ENCODE assay signal across 10 mouse cellular contexts in genomic region chr15:88618008-88618773, GRCm38 (mm10). TPM values are rescaled to one million over a fixed set of nuclear protein-coding genes. Genes with fewer than 3 reads are reported as not detected.
DNase-seq lines count a peak whose midpoint lies in the region; ATAC-seq and TF ChIP-seq lines count a peak whose summit lies in the region.
"Had no signal": no experiment of that assay in that cellular context is flagged by ENCODE, and none has a peak within 500 bp of the region (broad histone marks: within the 10 kb centered on the region; RNA-seq: fewer than 3 reads in every experiment).

No protein-coding gene starts in this region.

- intact Hi-C loops in gastrocnemius, adult 2 months (cut with DNase I): no loop called here
- intact Hi-C loops in left cerebral cortex, postnatal 25 days (cut with DNase I): no loop called here

- TF ChIP-seq POLR2A in testis, adult 2 months (IDR thresholded peaks at IDR 0.05; ENCODE audit: control insufficient read depth, low read depth, low read length): no peak

- no peak overlapping the region for H3K4me2 ChIP-seq in forebrain, postnatal 0 days (ENCODE audit: low read depth)
- H3K4me2 ChIP-seq: liver, embryonic 15.5 days had no signal

- no peak for DNase-seq in gastrocnemius, adult 2 months
- DNase-seq in gastrocnemius, adult 8-10 months (ENCODE audit: low spot score in 2 of 2): no peak
- peak; percentile 4 for DNase-seq in 3T3-L1 (ENCODE audit: low read depth, low spot score)
- peak; percentile 89 for DNase-seq in cerebellum, adult 11-12 months
- peak; percentile 36 for DNase-seq in forebrain, postnatal 0 days
- peak; percentile 24 to 56 for DNase-seq in left cerebral cortex, postnatal 25 days (ENCODE audit: low spot score in 2 of 2)

- H3K9ac ChIP-seq in forebrain, postnatal 0 days: no peak overlapping the region
- H3K9ac ChIP-seq: liver, embryonic 15.5 days had no signal

- H3K27me3 ChIP-seq in forebrain, postnatal 0 days (ENCODE audit: insufficient read depth, low read length): no peaks in the 10 kb centered on the region
- no peaks in the 10 kb centered on the region for H3K27me3 ChIP-seq in testis, adult 2 months (ENCODE audit: control insufficient read depth, insufficient read depth, low read length)
- H3K27me3 ChIP-seq: liver, embryonic 15.5 days had no signal

- H3K9me3 ChIP-seq in forebrain, postnatal 0 days (ENCODE audit: low read length): no peaks in the 10 kb centered on the region
- H3K9me3 ChIP-seq: liver, embryonic 15.5 days had no signal

- H3K4me1 ChIP-seq in forebrain, postnatal 0 days (ENCODE audit: insufficient read depth): no peaks in the 10 kb centered on the region
- peaks cover 4% of the 10 kb centered on the region; the same call in 1 of the 2 replicates for H3K4me1 ChIP-seq in testis, adult 2 months (ENCODE audit: control insufficient read depth, insufficient read depth, low read length)
- H3K4me1 ChIP-seq: liver, embryonic 15.5 days had no signal

- ATAC-seq in forebrain, postnatal 0 days: no peak
- no peak for ATAC-seq in megakaryocyte-erythroid progenitor cell, adult 5-6 weeks (replicated peaks; ENCODE audit: low FRiP score, low TSS enrichment, poor library complexity, severe bottlenecking)

- peak; percentile 36 for TF ChIP-seq CTCF in gastrocnemius, adult 2 months (IDR thresholded peaks at IDR 0.05)
- TF ChIP-seq CTCF in forebrain, postnatal 0 days (IDR thresholded peaks at IDR 0.05; ENCODE audit: low read depth): peak; percentile 43
- TF ChIP-seq CTCF in testis, adult 2 months (IDR thresholded peaks at IDR 0.05; ENCODE audit: control insufficient read depth, insufficient read depth, insufficient replicate concordance, low read depth, low read length): peak; percentile 56; the same call in 1 of the 2 replicates

- WGBS in forebrain, postnatal 0 days: 28% methylated on average over 17 of the region's 17 CpGs

- no peak overlapping the region for H3K27ac ChIP-seq in gastrocnemius, adult 2 months
- H3K27ac ChIP-seq in forebrain, postnatal 0 days (ENCODE audit: low read depth, low read length): no peak overlapping the region
- H3K27ac ChIP-seq in testis, adult 2 months (ENCODE audit: control insufficient read depth, insufficient read depth, low read depth, low read length): no peak overlapping the region
- H3K27ac ChIP-seq: liver, embryonic 15.5 days had no signal

- H3K4me3 ChIP-seq in gastrocnemius, adult 2 months: no peak overlapping the region
- H3K4me3 ChIP-seq in forebrain, postnatal 0 days (ENCODE audit: low read depth, low read length): no peak overlapping the region
- no peak overlapping the region for H3K4me3 ChIP-seq in testis, adult 2 months (ENCODE audit: control insufficient read depth, low read depth, low read length)
- H3K4me3 ChIP-seq: liver, embryonic 15.5 days had no signal

- H3K36me3 ChIP-seq in forebrain, postnatal 0 days (ENCODE audit: insufficient read depth): no peaks in the 10 kb centered on the region
- H3K36me3 ChIP-seq in testis, adult 2 months (ENCODE audit: control insufficient read depth, insufficient read depth, low read length): no peaks in the 10 kb centered on the region
- H3K36me3 ChIP-seq: liver, embryonic 15.5 days had no signal

RNA-seq across cellular contexts. Expression of gene Zdhhc25, which starts 18.1 kb away (rescaled TPM):
- total RNA-seq in gastrocnemius, adult 2 months (2021): not detected
- not detected for total RNA-seq in gastrocnemius, adult 8-10 months (2022)
- total RNA-seq in forebrain, postnatal 0 days (2014; rRNA removed): not detected in 2 replicates
- not detected in 2 replicates for polyA plus RNA-seq in forebrain, postnatal 0 days (2015; fragmentation: Nextera tagmentation; extraction: Ambion mirVana)
- total RNA-seq in left cerebral cortex, postnatal 25 days (2021): not detected
- polyA plus RNA-seq in testis, adult 2 months (2012; rRNA removed): 235 and 241 TPM in 2 replicates
- total RNA-seq in megakaryocyte-erythroid progenitor cell, adult 5-6 weeks (2014; fragmentation: Nextera tagmentation): not detected in 2 replicates
- total RNA-seq in megakaryocyte-erythroid progenitor cell, adult 5-6 weeks (2017): not detected in 2 replicates
- polyA plus RNA-seq: frontal cortex, adult 2 months; liver, embryonic 15.5 days had no signal

Comparison
In these comparisons a context has a peak if more than half of its experiments do, and no peak if none do; other contexts are left out.
1. DNase-seq: peak in 3T3-L1 (single experiment), cerebellum, adult 11-12 months (single experiment), forebrain, postnatal 0 days (single experiment) and left cerebral cortex, postnatal 25 days (2 of 2); none in gastrocnemius, adult 2 months (single experiment) and gastrocnemius, adult 8-10 months (0 of 2).
2. Peak in every context shown above with its lines, with median percentiles within 50 percentile points of each other: CTCF ChIP-seq.